ENCODE assay signal across 8 mouse cellular contexts in genomic region chr15:81606634-81607033, GRCm38 (mm10). TPM values are rescaled to one million over a fixed set of nuclear protein-coding genes. Genes with fewer than 3 reads are reported as not detected.
DNase-seq lines count a peak whose midpoint lies in the region; ATAC-seq lines count a peak whose summit lies in the region.

No protein-coding gene starts in this region.

- 84% methylated on average over 1 of the region's 1 CpGs for WGBS in midbrain, embryonic 11.5 days
- WGBS in midbrain, embryonic 15.5 days = 83% methylated on average over 1 of the region's 1 CpGs

- H3K4me3 ChIP-seq in midbrain, embryonic 11.5 days (ENCODE audit: low read depth, low read length) = no peak overlapping the region
- H3K4me3 ChIP-seq in midbrain, embryonic 15.5 days = no peak overlapping the region

- H3K4me2 ChIP-seq in midbrain, embryonic 11.5 days = no peak overlapping the region
- no peak overlapping the region for H3K4me2 ChIP-seq in midbrain, embryonic 15.5 days

- DNase-seq in adrenal gland, postnatal 14 days = peak; percentile 53
- no peak for DNase-seq in adrenal gland, adult 18-20 months (ENCODE audit: low spot score in 2 of 2)
- DNase-seq in midbrain, embryonic 11.5 days (ENCODE audit: low spot score, missing footprints) = peak; percentile 87
- peak; percentile 20 to 60 for DNase-seq in kidney, postnatal 36 days
- DNase-seq in retina, postnatal 7 days (ENCODE audit: low read depth, low spot score) = peak; percentile 20
- DNase-seq in left cerebral cortex, adult 11 months (ENCODE audit: low spot score) = no peak
- DNase-seq in yolk sac, embryonic 10.5 days (ENCODE audit: low spot score) = no peak

- H3K9me3 ChIP-seq in midbrain, embryonic 11.5 days (ENCODE audit: control insufficient read depth, low read length) = no peaks in the 10 kb centered on the region
- no peaks in the 10 kb centered on the region for H3K9me3 ChIP-seq in midbrain, embryonic 15.5 days

- ATAC-seq in midbrain, embryonic 11.5 days (ENCODE audit: low FRiP score) = no peak
- no peak for ATAC-seq in midbrain, embryonic 15.5 days (replicated peaks)

- H3K9ac ChIP-seq in midbrain, embryonic 11.5 days (ENCODE audit: low read length) = no peak overlapping the region
- H3K9ac ChIP-seq in midbrain, embryonic 15.5 days = no peak overlapping the region

- no peaks in the 10 kb centered on the region for H3K4me1 ChIP-seq in midbrain, embryonic 11.5 days (ENCODE audit: control insufficient read depth, insufficient read depth, low read length)
- H3K4me1 ChIP-seq in midbrain, embryonic 15.5 days = peaks cover 11% of the 10 kb centered on the region; the same call in 1 of the 2 replicates

- H3K27ac ChIP-seq in midbrain, embryonic 11.5 days (ENCODE audit: low read depth, low read length) = no peak overlapping the region
- H3K27ac ChIP-seq in midbrain, embryonic 15.5 days = no peak overlapping the region

- no peaks in the 10 kb centered on the region for H3K27me3 ChIP-seq in midbrain, embryonic 11.5 days (ENCODE audit: control insufficient read depth, insufficient read depth, low read length)
- H3K27me3 ChIP-seq in midbrain, embryonic 15.5 days (replicated peaks) = no peaks in the 10 kb centered on the region

- H3K36me3 ChIP-seq in midbrain, embryonic 11.5 days (ENCODE audit: control insufficient read depth, insufficient read depth, low read length) = peaks cover 11% of the 10 kb centered on the region; the same call in 1 of the 2 replicates
- H3K36me3 ChIP-seq in midbrain, embryonic 15.5 days (replicated peaks) = peaks cover 25% of the 10 kb centered on the region; the same call in 1 of the 2 replicates

RNA-seq across cellular contexts. Expression of gene Ep300, which starts 21.5 kb away (rescaled TPM):
- 68.0 and 79.0 TPM in 2 replicates for total RNA-seq in adrenal gland, postnatal 14 days (2021)
- 10 to 100 TPM; 52.4 to 59.7 TPM for total RNA-seq in adrenal gland, adult 18-20 months (2021)
- polyA plus RNA-seq in midbrain, embryonic 11.5 days (2014; fragmentation: Nextera tagmentation; extraction: Ambion mirVana) = 23.7 and 25.8 TPM in 2 replicates
- 22.7 and 25.7 TPM in 2 replicates for polyA plus RNA-seq in midbrain, embryonic 15.5 days (2015; fragmentation: Nextera tagmentation; extraction: Ambion mirVana)

RNA-seq across cellular contexts. Expression of gene L3mbtl2, which starts 57.1 kb away (rescaled TPM):
- total RNA-seq in adrenal gland, postnatal 14 days (2021) = 18.1 and 20.8 TPM in 2 replicates
- total RNA-seq in adrenal gland, adult 18-20 months (2021) = 10 to 100 TPM; 18.2 to 18.5 TPM
- 27.8 and 30.5 TPM in 2 replicates for polyA plus RNA-seq in midbrain, embryonic 11.5 days (2014; fragmentation: Nextera tagmentation; extraction: Ambion mirVana)
- polyA plus RNA-seq in midbrain, embryonic 15.5 days (2015; fragmentation: Nextera tagmentation; extraction: Ambion mirVana) = 31.5 and 32.1 TPM in 2 replicates

Comparison
In these comparisons a context has a peak if more than half of its experiments do, and no peak if none do; other contexts are left out.
1. DNase-seq: peak in adrenal gland, postnatal 14 days (single experiment), midbrain, embryonic 11.5 days (single experiment), kidney, postnatal 36 days (2 of 2) and retina, postnatal 7 days (single experiment); none in adrenal gland, adult 18-20 months (0 of 2), left cerebral cortex, adult 11 months (single experiment) and yolk sac, embryonic 10.5 days (single experiment).